Mouse (Mus musculus): ENCODE data around the gene 9530077C05Rik. TPM values are rescaled to one million over a fixed set of nuclear protein-coding genes. Genes with fewer than 3 reads are reported as not detected.
A peak's percentile ranks its signal among the peaks of the same experiment; 100 is the strongest.

The 9530077C05Rik gene
- total RNA-seq, 2 experiments from 2014 or later: 2.7 to 3.4 TPM

DNA sequence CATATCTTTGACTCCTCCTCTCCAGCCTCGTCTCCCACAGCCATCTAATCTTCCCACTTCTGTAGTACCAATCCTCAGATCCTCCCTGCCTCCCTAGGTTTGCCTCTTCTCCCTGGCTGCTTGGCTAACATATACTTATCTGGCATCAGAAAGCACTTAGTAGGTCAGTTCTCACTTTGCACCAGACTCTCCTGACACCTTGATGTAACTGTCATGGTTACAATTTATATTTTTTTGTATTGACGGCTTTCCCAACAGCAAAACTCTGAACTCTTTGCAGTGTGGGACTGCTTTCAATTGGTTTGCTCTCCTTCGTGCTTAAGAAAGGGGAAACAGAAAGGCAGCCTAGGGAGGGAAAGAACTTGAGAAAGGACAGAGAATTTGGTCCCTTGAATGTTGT is 4.9 kb downstream of the 9530077C05Rik start:
- ATAC-seq (ENCODE audit: poor library complexity, severe bottlenecking): no peak

DNA sequence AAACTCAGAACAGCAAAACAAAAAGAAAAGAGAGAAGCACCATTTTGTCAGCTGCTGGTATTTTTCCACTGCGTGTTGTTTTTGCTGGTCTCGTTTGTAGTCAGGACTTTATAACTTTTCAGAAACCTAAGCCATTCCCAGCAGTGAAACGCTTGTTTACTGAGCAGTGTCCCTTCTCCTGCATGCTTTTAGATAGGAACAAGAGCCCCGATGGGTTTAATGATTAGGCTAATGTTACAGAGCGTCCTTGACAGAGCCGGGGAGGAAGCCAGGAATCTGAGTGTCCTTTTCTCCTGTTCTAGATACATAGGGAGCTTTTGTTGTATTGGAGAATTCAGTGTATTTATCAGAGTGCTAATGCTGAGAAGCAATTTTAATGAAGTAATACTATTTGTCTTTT is 6.2 kb downstream of the 9530077C05Rik start:
- no peak for ATAC-seq (ENCODE audit: poor library complexity, severe bottlenecking)

DNA sequence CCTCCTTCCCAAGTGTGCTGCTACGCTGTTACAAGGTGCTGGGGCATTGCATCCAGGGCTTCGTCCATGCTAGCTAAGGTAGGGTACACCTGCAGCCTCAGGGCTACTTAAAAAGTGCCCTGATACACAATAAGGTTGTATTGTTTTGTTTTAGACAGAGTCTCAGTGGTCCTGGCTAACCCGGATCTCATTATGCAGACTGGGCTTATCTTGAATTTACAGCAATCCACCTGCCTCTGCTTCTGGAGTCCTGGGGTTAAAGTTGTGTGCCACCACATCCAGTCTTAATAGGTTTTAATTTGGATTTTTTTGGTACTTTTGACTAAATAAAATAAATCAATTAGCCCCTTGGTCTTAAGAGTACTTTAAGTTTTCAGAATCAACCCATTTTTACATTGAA is 8.6 kb downstream of the 9530077C05Rik start:
- no peak for ATAC-seq (ENCODE audit: poor library complexity, severe bottlenecking)

DNA sequence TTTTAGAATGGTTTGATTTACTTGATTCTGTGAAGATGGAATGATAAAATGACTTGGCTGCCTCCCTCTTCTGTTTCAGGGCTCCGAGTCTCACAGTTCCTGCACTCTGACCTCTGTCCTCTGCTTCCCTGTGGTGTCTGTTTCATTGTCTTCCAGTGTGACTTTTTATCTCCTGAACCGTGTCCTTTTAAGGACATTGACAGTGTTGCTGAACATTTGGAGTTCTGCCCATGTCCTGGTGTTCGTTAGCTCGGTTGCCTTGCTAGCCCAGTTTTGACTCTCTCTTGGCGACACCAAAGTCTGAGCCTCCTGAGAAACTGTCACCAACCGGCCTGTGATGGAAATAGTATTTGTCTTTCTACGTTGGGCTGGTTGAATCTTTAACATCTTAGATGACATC is 9.2 kb downstream of the 9530077C05Rik start:
- no peak for ATAC-seq (ENCODE audit: poor library complexity, severe bottlenecking)

DNA sequence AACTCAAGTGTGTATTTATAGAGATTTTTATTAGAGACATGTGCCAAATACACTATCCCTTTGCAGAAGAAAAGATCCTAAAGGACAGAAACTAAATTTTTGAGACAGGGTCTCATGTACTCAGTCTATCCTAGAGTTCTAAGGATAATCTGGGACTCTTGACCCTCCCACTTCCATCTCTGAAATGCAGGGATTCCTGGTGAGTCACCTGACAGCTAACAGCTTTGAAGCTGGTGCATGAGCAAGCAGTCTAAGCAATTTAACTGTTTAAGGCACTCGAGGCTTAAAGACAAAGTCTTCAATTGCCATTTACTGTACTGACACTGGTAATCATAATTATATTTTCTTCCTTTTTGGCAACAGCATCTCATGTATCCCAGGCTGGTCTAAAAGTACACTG is 11.2 kb downstream of the 9530077C05Rik start:
- no peak for ATAC-seq (ENCODE audit: poor library complexity, severe bottlenecking)

DNA sequence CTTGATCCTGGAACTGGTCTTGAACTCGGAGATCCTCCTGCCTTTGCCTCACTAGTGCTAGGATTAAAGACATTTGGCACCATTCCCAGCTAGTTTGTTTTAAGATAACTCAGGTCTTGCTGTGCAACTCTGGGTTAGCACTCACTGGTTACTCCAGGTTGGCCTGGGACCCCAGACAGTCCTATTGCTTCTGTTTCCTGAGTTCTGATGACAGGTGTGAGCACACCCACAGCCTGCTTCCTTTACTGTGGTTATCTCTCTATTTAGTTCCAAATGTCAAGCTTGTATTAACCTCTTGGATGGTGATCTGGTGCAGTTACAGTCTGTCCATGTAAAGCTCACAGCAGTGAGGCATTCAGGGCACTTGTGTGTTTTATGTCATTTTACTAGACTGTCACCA is 12.2 kb downstream of the 9530077C05Rik start:
- ATAC-seq (ENCODE audit: poor library complexity, severe bottlenecking): peak; percentile 35

DNA sequence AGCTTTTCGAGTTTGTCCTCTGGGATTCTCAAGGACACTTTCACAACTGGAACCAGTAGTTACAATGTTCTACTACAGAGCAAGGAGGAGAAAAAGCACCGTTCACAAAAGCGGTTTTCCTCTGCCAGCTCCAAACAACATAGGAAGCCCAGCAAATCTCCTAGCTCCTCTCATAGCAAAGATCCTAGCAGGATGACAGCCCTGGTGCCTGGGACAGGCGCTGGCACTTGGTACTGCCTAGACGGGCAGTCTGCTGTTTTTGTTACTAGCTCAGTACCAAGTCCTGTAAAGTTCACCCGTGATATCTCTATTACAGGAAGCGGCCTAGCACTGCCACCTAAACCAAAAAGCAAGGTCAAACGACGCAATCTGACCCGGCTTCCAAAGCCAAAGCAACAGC is 12.9 kb downstream of the 9530077C05Rik start:
- ATAC-seq (ENCODE audit: poor library complexity, severe bottlenecking): no peak

DNA sequence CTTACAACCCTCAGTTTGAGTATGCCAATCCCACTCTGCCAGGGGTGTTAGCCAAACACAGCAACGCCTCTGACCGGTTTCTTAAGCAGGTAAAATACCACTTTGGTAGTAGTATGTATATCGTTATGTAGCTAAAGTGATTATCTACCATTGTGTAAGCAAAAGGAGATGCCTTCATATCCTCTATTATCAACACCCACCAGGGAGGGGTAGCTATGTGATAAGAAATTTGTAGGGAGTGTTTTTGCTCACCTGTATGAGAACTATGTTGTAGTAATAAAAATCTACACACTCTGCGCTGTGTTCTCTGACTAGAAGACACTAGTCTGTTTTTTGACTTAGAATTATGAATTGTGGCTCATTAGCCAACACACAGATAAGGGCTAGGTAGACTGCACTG is 13.4 kb downstream of the 9530077C05Rik start:
- ATAC-seq (ENCODE audit: poor library complexity, severe bottlenecking): no peak

DNA sequence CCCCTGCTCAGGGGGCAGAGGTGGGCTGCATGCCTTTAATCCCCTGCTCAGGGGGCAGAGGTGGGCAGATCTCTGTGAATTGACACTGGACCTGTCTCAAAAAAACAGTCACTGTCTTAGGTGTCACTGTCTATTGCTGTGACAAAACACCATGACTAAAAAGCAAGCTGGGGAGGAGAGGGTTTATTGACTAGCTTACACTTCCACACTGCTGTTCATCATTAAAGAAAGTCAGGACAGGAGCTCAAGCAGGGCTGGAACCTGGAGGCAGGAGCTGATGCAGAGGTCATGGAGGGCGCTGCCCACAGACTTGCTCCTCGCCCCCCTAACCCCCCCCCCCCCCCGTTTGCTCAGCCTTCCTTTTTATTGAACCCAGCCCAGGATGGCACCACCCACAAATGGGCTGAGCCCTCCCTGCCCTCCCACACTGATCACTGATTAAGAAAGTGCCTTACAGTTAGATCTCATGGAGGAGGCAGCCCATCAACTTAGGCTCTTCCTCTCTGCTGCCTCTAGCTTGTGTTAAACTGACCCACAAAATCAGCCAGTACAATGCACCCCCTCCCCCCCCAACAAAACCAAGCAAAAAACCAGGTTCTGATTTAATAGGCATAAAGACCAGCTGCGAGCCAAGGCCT is 16.8 kb downstream of the 9530077C05Rik start:
- ATAC-seq (ENCODE audit: poor library complexity, severe bottlenecking): no peak

DNA sequence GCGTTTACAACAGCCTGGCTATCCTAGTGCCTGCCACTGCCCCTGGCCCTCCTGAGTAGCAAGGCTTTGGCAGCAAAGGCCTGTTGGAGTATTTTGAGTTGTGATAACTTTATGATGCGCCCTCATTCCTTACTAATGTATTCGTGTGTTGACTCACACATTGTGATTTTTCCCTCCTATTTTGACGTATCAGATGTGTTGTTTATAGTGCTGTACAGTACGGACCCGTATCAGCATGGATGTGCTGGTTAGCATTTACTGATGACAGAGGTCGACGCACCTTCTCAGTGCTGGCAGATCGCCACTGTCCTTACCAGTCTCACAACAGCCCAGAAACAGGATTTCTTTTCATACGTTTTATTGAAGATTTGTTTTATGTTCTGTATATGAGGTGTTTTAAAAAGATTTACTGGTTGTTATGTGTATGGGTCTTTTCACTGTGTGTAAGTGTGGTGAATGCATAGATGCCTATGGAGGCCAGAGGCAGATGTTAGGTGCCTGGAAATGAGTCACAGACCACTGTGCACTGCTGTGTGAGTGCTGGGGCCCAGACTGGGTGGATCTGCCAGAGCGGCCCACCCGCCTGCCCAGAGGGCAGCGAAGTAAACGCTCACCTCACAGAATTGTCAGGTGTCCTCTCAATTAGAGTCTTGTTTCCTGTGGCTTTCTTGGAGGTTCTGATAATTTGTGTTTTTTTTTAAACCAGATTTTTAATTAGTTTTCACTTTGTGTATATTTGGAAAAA is 17.5 kb downstream of the 9530077C05Rik start:
- ATAC-seq (ENCODE audit: poor library complexity, severe bottlenecking): no peak

DNA sequence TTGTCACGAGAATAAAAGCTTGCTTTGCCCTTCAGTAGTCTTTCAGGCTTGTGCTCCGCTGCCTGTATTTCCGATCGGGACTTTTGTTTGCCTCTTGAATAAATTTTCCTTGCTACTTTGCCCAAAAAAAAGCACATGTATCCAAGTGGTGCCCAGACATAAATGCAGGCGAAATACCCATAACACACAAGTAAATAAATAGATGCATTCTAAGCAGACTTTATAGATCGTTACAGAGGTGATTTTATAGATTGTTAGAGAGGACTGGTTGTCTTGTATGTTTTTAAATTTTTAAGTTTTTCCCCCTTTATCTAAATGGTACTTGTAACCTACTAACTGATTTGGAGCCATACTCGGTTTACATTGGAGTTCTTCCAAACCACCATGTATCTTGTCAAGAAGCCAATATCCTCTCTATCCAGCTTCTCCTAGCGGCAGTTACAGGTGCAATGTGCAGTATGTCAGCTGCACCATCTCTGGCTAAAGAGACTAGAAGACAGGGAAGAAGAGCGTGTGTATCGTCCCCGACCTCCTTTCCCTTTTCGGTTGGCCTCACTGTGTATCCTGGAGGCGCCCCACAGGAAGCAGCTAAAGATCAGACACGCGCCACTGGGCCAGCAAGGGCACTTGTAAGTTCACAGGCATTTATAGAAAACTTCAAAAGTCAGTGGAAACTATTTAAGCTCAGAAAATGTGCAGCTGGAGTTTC is 18.4 kb downstream of the 9530077C05Rik start:
- 0 out of 2 replicates have a peak, but pooled peaks have one; percentile 24 for ATAC-seq (ENCODE audit: poor library complexity, severe bottlenecking)

DNA sequence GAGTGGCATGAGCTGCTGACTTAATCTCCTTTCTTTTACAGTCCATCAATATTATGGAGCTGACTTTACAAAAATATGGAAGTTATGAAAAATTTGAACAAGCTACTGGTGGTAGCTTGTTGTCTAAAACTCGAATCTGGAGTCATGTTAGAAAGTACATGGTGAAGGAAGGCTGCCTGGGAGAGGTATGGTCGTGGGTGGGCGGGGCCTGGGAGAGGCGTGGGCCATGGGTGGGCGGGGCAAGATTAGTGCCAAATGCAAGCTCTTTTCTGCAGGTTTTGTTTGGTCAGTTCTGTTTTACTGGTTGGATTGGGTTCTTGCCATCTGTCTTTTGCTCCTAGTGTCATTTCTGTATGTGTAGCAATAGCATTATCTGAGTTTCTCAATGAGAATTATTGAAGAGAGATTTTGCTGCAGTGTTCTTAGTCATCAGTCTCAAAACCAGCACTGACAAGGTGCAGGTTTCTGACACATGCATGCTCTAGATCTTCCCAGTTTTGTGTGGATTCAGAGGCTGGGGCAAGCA is 19.1 kb downstream of the 9530077C05Rik start:
- ATAC-seq (ENCODE audit: poor library complexity, severe bottlenecking): no peak

DNA sequence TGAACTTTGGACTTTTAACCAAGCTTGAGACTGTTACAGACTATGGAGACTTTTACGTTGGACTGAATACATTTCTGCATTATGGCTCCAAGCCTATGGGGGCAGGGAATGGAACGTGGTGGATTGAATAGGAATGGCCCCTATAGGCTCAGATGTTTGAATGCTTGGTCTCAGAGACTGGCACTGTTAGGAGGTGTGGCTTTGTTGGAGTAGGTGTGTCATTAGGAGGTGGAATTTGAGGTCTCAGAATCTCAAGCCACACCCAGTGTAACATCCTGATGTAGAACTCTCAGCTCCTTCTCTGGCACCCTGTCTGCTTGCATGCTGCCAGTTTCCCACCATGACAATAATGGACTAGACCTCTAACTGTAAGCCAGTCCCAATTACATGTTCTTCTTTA is 21.9 kb downstream of the 9530077C05Rik start:
- no peak for ATAC-seq (ENCODE audit: poor library complexity, severe bottlenecking)

DNA sequence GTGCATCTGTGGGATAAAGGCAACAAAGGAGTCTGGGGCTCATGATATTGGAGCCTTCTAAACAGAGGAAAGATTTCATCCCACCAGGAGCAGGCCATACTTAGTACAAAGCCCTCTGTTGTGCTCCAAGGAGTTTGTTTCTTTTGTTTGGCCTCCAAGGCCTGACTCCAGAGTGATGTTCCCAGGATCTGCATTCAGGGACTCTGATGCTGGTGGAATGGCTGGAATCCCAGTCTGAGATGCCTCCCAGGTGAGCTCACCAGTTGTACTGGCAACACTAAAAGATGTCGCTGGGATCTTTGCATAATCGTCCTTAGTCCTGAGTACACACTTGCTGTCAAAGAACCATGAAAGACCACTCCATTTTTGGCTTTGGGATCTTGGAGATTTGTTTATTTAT is 22.8 kb downstream of the 9530077C05Rik start:
- ATAC-seq (ENCODE audit: poor library complexity, severe bottlenecking): no peak

DNA sequence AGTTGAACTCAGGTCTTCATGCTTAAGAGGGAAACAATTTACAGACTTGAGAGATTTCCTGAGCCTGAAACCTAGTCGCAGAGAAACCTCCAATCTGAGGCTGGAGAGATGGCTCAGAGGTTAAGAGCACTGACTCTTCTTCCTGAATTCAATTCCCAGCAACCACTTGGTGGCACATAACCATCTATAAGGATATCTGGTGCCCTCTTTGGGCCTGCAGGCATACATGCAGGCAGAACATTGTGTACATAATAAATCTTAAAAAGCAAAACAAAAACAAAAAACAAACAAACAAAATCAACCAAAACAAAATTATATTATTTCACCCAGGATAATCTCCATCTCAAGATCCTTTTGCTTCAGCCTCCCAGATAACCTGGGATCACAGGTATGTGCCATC is 27.5 kb downstream of the 9530077C05Rik start:
- no peak for ATAC-seq (ENCODE audit: poor library complexity, severe bottlenecking)

DNA sequence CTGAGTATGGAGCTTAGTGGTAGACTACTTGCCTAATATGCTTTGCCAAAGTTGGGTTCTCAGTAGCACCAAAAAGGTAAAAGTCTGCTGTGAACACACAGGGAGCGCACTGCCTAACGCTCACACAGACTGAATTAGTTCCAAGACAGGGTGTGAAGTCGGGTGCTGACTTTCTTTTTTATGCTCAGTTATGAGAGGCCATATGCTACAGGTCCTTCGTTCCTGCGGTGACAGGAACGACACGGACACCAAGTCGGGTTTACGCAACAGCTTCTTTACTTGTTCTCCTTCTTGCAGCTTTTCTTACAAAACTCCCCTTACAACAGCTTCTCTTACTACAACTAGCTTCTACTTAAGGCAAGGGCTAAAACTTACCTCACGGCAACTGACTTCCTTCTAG is 31.8 kb downstream of the 9530077C05Rik start:
- ATAC-seq (ENCODE audit: poor library complexity, severe bottlenecking): peak; percentile 68

DNA sequence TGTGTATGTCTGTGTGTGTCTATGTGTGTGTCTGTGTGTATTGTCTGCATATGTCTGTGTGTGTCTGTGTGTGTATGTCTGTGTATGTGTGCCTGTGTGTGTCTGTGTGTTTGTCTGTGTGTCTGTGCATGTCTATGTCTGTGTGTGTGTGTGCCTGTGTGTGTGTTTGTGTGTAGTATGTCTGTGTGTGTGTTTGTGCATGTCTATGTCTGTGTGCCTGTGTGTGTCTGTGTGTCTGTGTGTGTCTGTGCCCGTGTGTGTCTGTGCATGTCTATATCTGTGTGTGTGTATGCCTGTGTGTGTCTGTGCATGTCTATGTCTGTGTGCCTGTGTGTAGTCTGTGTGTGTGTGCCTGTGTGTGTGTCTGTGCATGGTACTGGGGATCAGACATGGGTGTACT is 33.8 kb downstream of the 9530077C05Rik start:
- ATAC-seq (ENCODE audit: poor library complexity, severe bottlenecking): no peak

DNA sequence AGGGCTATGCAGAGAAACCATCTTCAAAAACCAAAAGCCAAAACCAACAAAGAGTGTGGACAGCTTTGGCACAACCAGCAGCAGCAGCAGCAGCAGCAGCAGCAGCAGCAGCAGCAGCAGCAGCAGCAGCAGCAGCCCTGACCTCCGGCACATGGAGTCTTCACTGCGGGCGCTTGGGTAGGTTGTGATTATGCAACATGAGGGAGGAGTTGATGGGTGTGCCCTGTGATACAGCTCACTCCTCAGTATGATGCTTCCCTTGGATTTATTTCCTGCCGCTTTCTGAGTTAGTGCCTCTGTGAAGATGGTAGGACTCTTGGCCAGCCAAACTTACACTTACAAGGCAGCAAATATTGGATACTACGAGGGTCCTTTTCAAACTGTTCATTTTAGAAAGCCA is 35.9 kb downstream of the 9530077C05Rik start:
- peak; percentile 78 for ATAC-seq (ENCODE audit: poor library complexity, severe bottlenecking)

DNA sequence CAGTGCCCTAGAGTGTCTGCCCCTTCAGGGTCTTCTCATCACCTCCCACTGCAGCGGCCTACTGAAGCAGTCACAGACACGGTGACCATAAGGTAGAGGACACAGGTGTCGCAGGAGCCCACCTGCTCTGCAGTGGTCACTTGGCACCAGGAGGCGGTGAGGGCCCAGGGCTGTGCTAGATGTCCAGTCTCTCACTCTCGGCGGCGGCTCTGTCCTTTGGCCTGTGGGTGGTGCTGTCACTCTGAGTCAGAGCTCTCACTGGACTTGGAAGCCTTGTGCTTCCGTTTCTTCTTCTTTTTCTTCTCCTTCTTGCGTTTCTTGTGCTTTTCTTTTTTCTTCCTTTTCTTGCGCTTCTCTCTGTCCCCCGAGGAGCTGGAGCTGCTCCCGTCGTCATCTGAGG is 37.1 kb downstream of the 9530077C05Rik start:
- no peak for ATAC-seq (ENCODE audit: poor library complexity, severe bottlenecking)

DNA sequence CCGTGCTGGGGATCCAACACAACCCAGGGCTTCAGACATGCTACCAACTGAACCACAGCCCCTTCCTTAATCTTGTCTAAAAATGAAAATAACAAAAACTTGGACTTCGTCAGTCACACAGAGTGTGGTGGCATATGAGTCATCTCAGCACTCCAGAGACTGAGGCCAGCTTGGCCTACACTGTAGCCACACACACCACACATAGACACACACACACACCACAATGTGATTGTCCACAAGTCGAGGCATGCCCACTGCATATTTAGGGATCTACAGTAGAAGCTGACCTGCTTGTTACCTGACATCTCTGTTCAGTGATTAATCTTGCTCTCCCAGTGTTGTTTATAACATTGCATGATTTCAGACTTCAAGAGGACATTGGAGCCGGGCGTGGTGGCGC is 37.9 kb downstream of the 9530077C05Rik start:
- ATAC-seq (ENCODE audit: poor library complexity, severe bottlenecking): no peak

DNA sequence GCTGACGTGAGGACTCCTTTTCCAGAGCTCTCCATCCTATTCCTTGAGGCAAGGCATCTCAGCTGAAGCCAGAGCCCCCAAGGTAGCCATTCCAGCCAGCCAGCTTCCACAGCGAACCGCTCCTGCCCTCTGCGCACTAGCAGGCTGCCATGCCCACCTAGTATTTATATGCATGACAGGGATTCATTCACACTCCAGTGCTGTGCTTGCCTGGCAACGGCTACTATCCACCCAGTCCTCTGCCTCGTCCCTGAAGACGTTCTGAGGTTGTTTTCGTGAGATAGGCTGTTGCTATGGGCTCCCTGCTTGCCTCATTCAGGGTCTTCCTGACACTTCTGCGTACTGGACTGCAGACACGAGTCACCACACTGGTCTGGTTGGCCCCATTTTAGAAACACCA is 41.4 kb downstream of the 9530077C05Rik start:
- ATAC-seq (ENCODE audit: poor library complexity, severe bottlenecking): no peak

DNA sequence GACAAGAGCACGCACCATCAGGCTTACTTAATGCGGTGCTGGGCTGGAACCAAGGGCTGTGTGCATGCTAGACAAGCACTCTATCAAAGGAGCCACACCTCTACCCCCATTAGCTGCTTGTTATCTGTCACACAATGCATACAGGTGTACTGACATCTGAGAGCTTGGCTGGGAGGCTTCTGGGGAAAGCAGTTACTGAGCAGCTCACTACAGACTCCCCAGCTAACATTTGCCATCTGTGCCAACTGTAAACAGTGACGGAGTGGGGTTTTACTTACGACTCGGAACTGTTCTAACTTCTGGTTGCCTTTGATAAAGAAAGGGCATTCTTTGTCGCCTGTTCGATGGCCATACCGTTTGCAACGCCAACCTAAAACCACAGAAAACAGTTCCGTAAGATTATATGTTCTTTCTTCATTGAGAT is 42.2 kb downstream of the 9530077C05Rik start:
- no peak for ATAC-seq (ENCODE audit: poor library complexity, severe bottlenecking)

Data from megakaryocyte, adult 5-6 weeks (primary cell).